Mouse (Mus musculus): Measurements from ENCODE around the gene Eif4h. TPM values are rescaled to one million over a fixed set of nuclear protein-coding genes. Genes with fewer than 3 reads are reported as not detected.

The Eif4h gene
- 294 and 295 TPM in 2 replicates for polyA plus RNA-seq (2012; rRNA removed)

DNA sequence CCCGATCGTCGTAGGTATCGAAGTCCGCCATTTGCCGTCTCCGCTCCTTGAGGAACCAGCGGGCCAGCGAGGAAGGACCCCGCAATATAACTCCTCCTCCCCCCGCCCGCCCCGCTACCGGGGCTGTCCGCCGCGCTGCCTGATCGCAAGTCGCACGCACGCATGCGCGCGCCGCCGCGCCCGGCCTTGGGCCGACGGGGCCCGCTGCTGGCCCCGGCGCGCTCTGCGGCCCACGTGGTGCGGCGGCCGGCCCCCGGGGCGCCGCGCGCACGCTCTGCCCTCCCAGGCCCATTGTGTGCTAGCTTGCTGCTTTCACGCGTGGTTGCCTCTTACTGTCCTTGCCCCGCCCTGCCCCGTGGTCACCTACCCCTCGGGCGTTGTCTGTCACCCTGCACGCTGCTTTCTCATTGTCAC lies at the start of gene Eif4h:
Gene Eif4h (minus strand): TSS at position 222 of the 414 bp plus-strand sequence.

GRCm38 (mm10) chr5:134688086-134688717 lies 48.9 kb upstream of the Eif4h start, which contains the start of gene Limk1:
TSS of gene Limk1 (minus strand) at chr5:134688598.

GRCm38 (mm10) chr5:134614802-134615201 lies 24.5 kb downstream of the Eif4h start, which contains the start of gene Lat2:
TSS of gene Lat2 (minus strand) at chr5:134615025.

GRCm38 (mm10) chr5:134581146-134581545 lies 58.1 kb downstream of the Eif4h start, which contains the start of gene Rfc2:
TSS of gene Rfc2 (plus strand) at chr5:134581366.

Other genes with a start within 250 kb of the Eif4h start
- 60.6 and 63.6 TPM in 2 replicates for gene Gtf2ird1, start 182.8 kb downstream of the Eif4h start, polyA plus RNA-seq (2012; rRNA removed)
- 85.2 and 93.4 TPM in 2 replicates for gene Clip2, start 87.1 kb downstream of the Eif4h start, polyA plus RNA-seq (2012; rRNA removed)
- gene Syna, start 79.3 kb downstream of the Eif4h start, polyA plus RNA-seq (2012; rRNA removed): 0.05 and 0.08 TPM in 2 replicates
- 212 and 218 TPM in 2 replicates for gene Rfc2, start 58.1 kb downstream of the Eif4h start, polyA plus RNA-seq (2012; rRNA removed)
- 4.5 and 5.3 TPM in 2 replicates for gene Lat2, start 24.5 kb downstream of the Eif4h start, polyA plus RNA-seq (2012; rRNA removed)
- 59.5 and 63.0 TPM in 2 replicates for gene Limk1, start 49.1 kb upstream of the Eif4h start, polyA plus RNA-seq (2012; rRNA removed)
- 37.7 and 63.4 TPM in 2 replicates for gene Eln, start 107.8 kb upstream of the Eif4h start, polyA plus RNA-seq (2012; rRNA removed)